Mouse (Mus musculus): ENCODE measurements around the gene 2610042L04Rik. TPM values are rescaled to one million over a fixed set of nuclear protein-coding genes. Genes with fewer than 3 reads are reported as not detected.
"Not testable (repeated sequence)": the region's sequence is repeated elsewhere in the genome, so short reads cannot be mapped to it uniquely, and the experiment has no call there.

The 2610042L04Rik gene
- total RNA-seq (2021) = not detected

- DNase-seq; intact Hi-C loops (cut with DNase I): not testable (repeated sequence)
Observed at GRCm38 (mm10) chr14:4334476-4335080, at the start of gene 2610042L04Rik. Gene 2610042L04Rik, plus strand, starts transcription at chr14:4334763.

GRCm38 (mm10) chr14:4316983-4317382, 17.6 kb upstream of the 2610042L04Rik start, which contains the start of gene Gm3149:
Gene Gm3149, plus strand, starts transcription at chr14:4317283.
- DNase-seq; intact Hi-C loops (cut with DNase I): not testable (repeated sequence)

GRCm38 (mm10) chr14:4335506-4335905, 943 bp downstream of the 2610042L04Rik start:
- DNase-seq; intact Hi-C loops (cut with DNase I): not testable (repeated sequence)

- intact Hi-C loops (cut with DNase I) = not testable (repeated sequence)
Observed at GRCm38 (mm10) chr14:4368991-4369390, 34.4 kb downstream of the 2610042L04Rik start.

GRCm38 (mm10) chr14:4369691-4370090, 35.1 kb downstream of the 2610042L04Rik start:
- intact Hi-C loops (cut with DNase I); DNase-seq: not testable (repeated sequence)

More at GRCm38 (mm10) chr14:4368991-4369390, 34.4 kb downstream of the 2610042L04Rik start:
- not testable (repeated sequence) for DNase-seq

GRCm38 (mm10) chr14:4377871-4378270, 43.3 kb downstream of the 2610042L04Rik start:
- DNase-seq; intact Hi-C loops (cut with DNase I): not testable (repeated sequence)

GRCm38 (mm10) chr14:4385606-4386005, 51.0 kb downstream of the 2610042L04Rik start:
- DNase-seq; intact Hi-C loops (cut with DNase I): not testable (repeated sequence)

GRCm38 (mm10) chr14:4392841-4393530, 58.4 kb downstream of the 2610042L04Rik start:
- intact Hi-C loops (cut with DNase I); DNase-seq: not testable (repeated sequence)

- DNase-seq; intact Hi-C loops (cut with DNase I): not testable (repeated sequence)
Observed at GRCm38 (mm10) chr14:4397226-4397625, 62.7 kb downstream of the 2610042L04Rik start, which contains the start of gene Gm3159. Gene Gm3159, plus strand, starts transcription at chr14:4397526.

GRCm38 (mm10) chr14:4398624-4399023, 64.1 kb downstream of the 2610042L04Rik start:
- intact Hi-C loops (cut with DNase I) = not testable (repeated sequence)

GRCm38 (mm10) chr14:4400115-4400789, 65.7 kb downstream of the 2610042L04Rik start:
- intact Hi-C loops (cut with DNase I); DNase-seq: not testable (repeated sequence)

More at GRCm38 (mm10) chr14:4398624-4399023, 64.1 kb downstream of the 2610042L04Rik start:
- DNase-seq = not testable (repeated sequence)

- intact Hi-C loops (cut with DNase I); DNase-seq: not testable (repeated sequence)
Observed at GRCm38 (mm10) chr14:4401245-4401644, 66.7 kb downstream of the 2610042L04Rik start.

- intact Hi-C loops (cut with DNase I); DNase-seq: not testable (repeated sequence)
Observed at GRCm38 (mm10) chr14:4403840-4404239, 69.3 kb downstream of the 2610042L04Rik start.

Other genes with a start within 250 kb of the 2610042L04Rik start
- under 1 TPM; 0.16 to 0.78 TPM for gene Gm8108, start 224.2 kb upstream of the 2610042L04Rik start, total RNA-seq (2021)
- not detected for gene Gm3127, start 169.7 kb upstream of the 2610042L04Rik start, total RNA-seq (2021)
- gene Gm2974, start 152.2 kb upstream of the 2610042L04Rik start, total RNA-seq (2021) = under 1 TPM in 1 of 2 experiments, not detected in 1; 0.17 TPM
- gene Gm3138, start 85.1 kb upstream of the 2610042L04Rik start, total RNA-seq (2021) = not detected
- gene Gm3149, start 17.5 kb upstream of the 2610042L04Rik start, total RNA-seq (2021) = not detected
- gene Gm3159, start 62.8 kb downstream of the 2610042L04Rik start, total RNA-seq (2021) = not detected
- gene Gm3164, start 80.7 kb downstream of the 2610042L04Rik start, total RNA-seq (2021) = under 1 TPM in 1 of 2 experiments, not detected in 1; 0.17 TPM
- gene Gm3173, start 96.2 kb downstream of the 2610042L04Rik start, total RNA-seq (2021) = not detected
- not detected for gene Gm3182, start 147.0 kb downstream of the 2610042L04Rik start, total RNA-seq (2021)
- gene Gm3047, start 220.6 kb downstream of the 2610042L04Rik start, total RNA-seq (2021) = not detected

All from heart, postnatal 36 days (tissue).